Mouse (Mus musculus) cerebellum, postnatal 36 days (tissue): ENCODE measurements at regions not wholly inside any gene's neighbourhood (a gene's known extent, or its start where the extent isn't known, plus 50 kb on each side); places are given as distances from the start of the nearest gene placed in this dataset.

ENCODE experiments used
- DNase-seq, 2 experiments: peaks; one replicate each; pipeline ENCODE4 v3.0.0; 2021 to 2022; ENCODE audit warnings: mixed read lengths in 2 of 2

DNA sequence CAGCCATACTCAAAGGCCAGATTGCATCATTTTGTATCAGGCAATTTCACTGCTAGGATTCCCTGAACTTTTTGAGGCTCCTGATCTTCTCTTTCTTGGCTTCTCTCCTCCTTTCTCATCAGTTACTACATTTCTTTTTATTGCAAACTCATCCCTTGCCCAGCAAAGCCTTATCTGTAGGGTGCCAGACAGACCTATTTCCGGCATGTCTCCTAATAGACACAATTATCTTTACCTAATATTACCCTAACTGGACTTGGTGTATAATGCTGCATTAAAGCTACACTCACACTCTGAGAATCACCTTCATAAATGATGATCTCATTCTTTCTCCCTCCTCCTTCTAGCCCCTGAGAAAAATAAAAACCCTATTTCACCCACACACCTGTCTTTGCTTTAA is 396.3 kb upstream of the Nrg3 start:
- no peak for DNase-seq

DNA sequence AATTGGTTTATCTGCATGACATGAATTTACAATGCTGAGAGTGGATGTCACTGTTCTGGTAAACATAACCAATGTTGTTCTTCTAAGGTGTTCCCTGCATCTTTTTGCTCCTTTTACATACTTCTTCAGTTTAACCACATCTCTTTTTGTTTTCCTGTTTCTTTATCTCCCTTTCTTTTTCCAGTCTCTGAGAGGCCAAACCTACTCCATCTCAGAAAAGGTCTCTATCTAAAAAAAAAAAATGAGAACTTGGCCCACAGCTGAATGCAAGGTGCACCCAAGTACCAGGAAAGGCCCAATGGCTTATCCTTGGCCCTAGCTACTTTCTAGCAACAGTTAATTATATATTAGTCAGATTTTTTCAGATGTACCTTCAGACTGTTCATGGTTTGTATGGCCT is 394.3 kb upstream of the Nrg3 start:
- no peak for DNase-seq

GRCm38 (mm10) chr14:39860141-39860540 is 387.3 kb upstream of the Nrg3 start:
- DNase-seq, result no peak

GRCm38 (mm10) chr14:39859294-39859693 is 386.4 kb upstream of the Nrg3 start:
- DNase-seq, result peak; percentile 25 to 26

DNA sequence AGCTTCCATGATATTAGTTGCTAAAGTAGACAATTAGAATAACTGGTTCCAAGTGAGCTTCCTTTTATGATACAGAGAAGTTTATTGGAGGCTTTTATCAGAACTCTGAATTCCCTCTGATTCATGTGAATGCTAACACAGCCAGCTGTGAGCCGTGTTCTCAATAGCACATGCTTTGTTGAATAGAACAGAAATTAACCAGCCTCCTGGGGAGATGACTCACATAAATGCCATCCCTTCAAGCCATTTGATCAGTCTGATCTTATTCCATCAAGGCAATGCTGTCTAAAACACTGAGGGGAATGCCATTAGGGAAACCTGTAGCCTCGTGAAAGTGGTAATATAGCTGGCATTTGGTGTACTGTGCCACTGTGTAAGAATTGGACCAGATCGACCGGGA is 380.1 kb upstream of the Nrg3 start:
- no peak for DNase-seq

DNA sequence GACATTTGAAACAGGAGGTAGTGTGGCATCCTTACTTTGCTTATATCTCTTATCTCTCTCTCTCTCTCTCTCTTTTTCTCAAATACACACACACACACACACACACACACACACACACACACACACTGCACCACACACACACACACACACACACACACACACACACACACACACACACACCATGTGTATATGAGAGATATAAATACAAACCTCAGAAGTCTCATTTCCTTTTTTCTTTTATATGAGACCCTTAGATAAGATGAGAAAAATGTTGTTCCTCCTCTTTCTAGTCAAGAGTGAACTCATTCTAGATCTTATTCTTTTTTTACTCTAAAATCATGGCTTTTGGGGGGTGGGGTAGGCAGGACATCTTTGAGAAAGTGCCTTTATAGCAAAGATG is 379.6 kb upstream of the Nrg3 start:
- DNase-seq, result no peak
